Mouse (Mus musculus): ENCODE measurements at regions not wholly inside any gene's neighbourhood (a gene's known extent, or its start where the extent isn't known, plus 50 kb on each side); places are given as distances from the start of the nearest gene placed in this dataset.

DNA sequence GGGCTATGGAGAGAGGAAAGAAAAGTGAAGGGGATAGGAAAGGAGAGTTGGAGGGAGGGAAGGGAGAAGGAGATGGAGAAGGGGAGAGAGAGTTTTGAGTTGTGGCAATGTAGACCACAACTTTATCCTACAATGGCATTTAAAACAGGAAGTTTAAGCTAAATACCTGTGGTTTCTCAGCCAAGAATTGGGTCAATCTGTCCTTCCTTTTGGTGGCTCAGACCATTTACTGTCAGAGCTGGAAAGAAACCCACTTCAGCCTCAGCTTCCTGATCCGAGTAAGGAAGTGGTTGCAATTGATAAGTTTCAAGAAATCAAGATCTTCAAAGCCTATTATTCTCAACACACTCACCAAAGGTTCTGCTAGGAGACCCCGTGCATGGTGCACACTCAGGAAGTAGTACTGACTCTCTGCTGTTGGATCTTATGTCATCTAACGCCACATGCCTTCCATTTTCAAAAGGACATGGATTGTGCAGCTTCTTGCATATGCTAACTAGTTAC, 158.9 kb downstream of the Trib2 start:
- TF ChIP-seq CTCF (IDR thresholded peaks at IDR 0.05; ENCODE audit: low read depth, low read length) (no peak), POLR2A (IDR thresholded peaks at IDR 0.05; ENCODE audit: borderline replicate concordance, low read depth, low read length) (no peak)
